Mouse (Mus musculus) megakaryocyte progenitor cell, adult 5-6 weeks (primary cell): Measurements from ENCODE around the gene Rad51b. TPM values are rescaled to one million over a fixed set of nuclear protein-coding genes. Genes with fewer than 3 reads are reported as not detected.

ENCODE experiments used
- ATAC-seq: replicated peaks from 2 replicates; pipeline ENCODE4 v1.8.0; 2016; ENCODE audit warnings: mild to moderate bottlenecking, moderate TSS enrichment, inconsistent platforms; ENCODE audit not compliant: poor library complexity
- total RNA-seq, 2 experiments: library from RNA; stranded (forward) in 1 of 2; stranded (reverse) in 1 of 2; fragments of 157-497, 149-512 nt in 1 of 2; fragments of 200-1000 nt in 1 of 2; gene quantifications; 2 replicates each; pipeline versions ENCODE4 v1.2.3 to v1.2.4; 2015 to 2017

The Rad51b gene
- total RNA-seq, 2 experiments from 2014 or later = 15.7 to 19.5 TPM

GRCm38 (mm10) chr12:79476413-79477046 is 179.4 kb downstream of the Rad51b start:
- ATAC-seq = no peak

DNA sequence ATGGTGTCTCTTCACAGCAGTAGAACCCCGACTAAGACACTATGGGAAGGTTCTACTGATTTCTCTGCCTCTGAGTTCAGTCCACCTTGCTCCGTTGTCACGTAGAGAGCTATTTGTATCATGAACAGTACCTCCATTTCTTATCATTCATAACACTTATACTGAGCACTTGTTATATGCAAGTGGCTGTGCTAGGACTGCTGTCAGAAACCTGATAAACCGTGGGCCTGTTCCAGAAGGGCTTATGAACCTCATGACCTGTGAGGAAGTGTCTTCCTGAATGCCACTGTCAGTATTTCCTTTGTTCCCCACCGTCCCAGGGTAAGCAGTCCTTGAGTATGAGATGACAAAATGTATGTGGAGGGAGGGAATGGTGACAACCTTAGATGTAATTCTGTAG is 181.7 kb downstream of the Rad51b start:
- no peak for ATAC-seq

- no peak for ATAC-seq
Measured at GRCm38 (mm10) chr12:79485501-79485900, 188.4 kb downstream of the Rad51b start.

DNA sequence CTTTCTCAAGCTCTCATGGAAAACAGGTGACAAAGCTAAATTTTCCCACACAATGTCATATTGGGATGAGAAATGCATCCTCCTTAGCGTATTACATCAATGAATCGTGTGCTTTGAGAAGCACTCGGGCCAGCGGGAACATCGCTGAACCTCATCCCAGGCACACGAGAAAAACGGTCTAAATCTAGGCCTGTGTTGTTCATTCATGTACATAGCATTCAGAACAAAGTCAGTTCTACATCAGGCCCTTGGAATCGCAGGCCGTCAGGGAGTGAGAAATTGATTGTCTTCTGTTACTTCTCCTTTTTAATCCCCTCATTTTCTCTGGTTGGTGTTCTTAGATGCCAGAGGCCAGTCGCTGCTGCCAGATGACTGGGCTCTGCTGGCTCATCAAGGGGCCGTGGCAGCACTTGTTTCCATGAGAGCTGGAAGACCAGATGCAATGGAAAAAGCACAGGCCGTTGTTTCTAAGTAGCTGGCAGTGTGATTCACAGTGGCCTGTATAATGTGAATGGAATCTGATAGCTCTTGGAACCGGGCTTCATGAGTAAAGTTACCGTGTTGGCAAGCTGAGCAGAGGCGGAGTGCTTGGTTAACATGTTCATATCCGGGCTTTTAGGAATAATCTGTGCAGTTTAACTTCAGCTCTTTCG is 191.6 kb downstream of the Rad51b start:
- ATAC-seq = no peak

DNA sequence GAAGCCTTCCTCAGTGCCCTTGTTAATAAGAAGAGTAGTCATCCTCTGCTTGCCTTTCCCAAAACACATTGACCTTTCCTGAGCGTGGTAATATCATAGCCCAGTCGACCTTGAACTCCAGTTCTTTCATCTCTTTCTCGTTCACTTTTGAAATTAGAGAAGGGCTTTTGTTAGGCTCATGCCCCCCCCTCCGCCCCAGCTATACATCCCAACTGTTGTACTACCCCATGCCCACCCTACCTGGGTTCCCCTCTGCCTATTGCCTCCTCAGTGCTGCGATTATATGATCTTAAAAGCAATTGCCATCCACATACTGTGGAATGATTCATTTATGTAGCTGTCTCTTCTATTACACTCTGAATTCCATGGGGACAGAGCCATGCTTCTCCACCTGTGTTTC is 193.5 kb downstream of the Rad51b start:
- ATAC-seq = no peak

- no peak for ATAC-seq
Measured at GRCm38 (mm10) chr12:79492175-79492574, 195.1 kb downstream of the Rad51b start.

DNA sequence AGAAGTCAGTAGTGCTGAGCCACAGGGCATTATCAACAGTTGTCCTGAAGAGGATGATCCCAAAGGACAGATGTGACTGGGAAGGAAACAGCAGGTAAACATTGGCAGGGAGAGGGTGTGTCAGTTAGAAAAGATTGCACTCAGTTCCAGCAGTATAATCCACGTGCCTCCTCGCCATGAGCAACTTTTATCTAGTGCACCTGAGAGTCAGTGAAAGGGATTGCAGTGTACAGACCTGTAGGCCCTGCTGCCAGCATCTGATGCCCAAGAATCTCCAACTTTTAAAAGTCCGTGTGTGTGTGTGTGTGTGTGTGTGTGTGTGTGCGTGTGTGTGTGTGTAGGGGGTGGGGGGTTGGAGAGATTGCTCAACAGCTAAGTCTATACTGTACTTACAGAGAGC is 195.5 kb downstream of the Rad51b start:
- no peak for ATAC-seq

DNA sequence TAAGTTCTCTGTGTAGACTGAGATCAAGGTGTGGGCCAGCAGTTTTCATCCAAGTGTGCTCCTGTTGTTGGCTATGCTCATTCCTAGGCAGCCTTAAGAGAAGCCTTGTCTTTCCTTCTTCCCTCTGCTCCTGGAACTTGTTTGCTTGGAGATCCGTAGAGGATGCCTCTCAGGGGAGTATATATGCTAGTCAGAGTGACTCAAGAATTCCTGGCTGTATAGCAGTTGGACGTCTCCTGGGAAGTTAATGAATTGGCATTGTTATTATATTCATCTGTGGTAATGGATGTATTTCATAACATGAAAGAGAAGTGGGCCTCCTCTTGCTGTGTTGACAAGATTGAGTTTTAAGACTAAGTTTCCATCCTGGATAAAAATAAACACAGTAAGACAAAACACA is 196.4 kb downstream of the Rad51b start:
- ATAC-seq = no peak

- no peak for ATAC-seq
Measured at GRCm38 (mm10) chr12:79498326-79498725, 201.2 kb downstream of the Rad51b start.

GRCm38 (mm10) chr12:79499809-79500208 is 202.7 kb downstream of the Rad51b start:
- no peak for ATAC-seq

GRCm38 (mm10) chr12:79501877-79502276 is 204.8 kb downstream of the Rad51b start:
- peak; percentile 54; the same call in 1 of the 2 replicates for ATAC-seq

- no peak for ATAC-seq
Measured at GRCm38 (mm10) chr12:79502862-79503581, 205.9 kb downstream of the Rad51b start.

DNA sequence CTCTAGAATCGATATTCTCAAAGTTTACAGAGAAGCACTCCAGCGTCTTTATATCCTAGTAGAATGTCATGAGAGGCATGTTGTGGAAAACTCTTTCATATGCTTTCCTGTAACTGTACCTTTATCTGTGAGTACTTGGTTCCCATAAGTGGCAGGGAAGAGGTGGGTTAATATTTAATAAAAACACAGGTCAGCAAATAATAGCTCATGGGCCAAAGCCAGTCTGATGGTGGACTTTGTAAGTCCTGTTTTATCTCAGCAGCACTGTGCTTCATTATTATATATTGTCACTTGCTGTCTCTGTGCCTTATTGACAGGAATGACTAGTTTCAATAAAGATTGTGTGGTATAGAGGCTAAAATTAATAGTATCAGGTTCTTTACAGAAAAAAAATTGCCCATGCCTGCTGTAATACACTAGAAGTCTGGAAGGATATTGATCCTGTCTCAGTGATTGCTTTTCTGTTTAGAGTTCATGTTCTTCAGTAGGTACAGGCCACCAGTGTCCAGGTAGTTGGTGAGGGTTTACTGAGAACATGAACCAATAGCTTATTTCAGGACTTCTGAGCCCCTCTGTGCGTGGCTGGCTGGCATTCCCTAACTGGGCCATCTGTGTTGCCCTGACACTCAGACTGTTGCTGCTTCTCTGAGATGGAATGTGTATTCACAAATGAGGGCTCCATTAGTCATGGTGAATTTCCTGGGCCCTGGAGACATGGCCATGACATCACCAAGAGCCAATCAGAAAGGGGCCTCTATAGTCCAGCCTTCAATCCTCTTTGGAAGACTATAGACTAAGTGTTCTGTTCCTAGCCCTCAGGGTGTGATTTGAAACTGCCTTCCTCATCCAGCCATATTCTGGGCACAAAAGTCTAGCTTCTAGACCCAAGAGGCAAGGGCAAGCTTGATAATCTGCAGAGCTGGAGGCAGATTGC is 206.8 kb downstream of the Rad51b start:
- ATAC-seq = no peak

- no peak for ATAC-seq
Measured at GRCm38 (mm10) chr12:79504641-79505040, 207.6 kb downstream of the Rad51b start.

GRCm38 (mm10) chr12:79506421-79506820 is 209.3 kb downstream of the Rad51b start:
- no peak for ATAC-seq

- no peak for ATAC-seq
Measured at GRCm38 (mm10) chr12:79507141-79507681, 210.1 kb downstream of the Rad51b start.

GRCm38 (mm10) chr12:79511454-79512204 is 214.5 kb downstream of the Rad51b start:
- ATAC-seq = no peak

DNA sequence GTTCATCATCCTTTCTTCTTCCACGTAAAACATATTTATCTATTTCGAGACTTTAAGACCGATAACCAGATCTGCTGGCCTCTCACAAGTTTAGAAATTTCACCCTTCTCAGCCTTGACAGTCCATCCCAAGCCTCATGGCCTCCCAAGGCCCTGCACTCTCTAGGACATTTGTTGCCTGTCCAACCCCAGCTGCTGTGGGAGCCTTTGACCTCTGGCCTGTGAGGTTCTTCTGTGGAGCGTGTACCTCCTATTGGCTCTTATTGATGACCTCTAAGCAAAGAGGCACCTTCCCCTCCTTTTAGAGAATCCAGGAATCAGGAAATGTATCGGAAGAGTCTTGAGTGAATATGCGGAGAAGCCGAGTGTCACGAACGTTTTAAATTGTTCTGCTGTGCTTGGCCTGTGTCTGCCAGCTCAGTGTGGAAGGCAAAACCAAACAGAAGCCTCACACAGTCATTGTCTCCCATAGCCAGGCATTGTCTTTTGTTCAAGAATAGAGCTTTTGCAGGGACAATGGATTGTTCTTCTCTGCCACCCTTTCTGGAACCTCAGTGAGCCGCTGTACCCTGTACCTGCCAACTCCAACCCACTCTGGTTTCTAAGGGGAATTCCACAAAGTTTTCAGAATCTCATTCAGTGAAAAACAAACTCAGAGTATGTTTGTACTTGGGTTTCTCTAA is 215.3 kb downstream of the Rad51b start:
- no peak for ATAC-seq

DNA sequence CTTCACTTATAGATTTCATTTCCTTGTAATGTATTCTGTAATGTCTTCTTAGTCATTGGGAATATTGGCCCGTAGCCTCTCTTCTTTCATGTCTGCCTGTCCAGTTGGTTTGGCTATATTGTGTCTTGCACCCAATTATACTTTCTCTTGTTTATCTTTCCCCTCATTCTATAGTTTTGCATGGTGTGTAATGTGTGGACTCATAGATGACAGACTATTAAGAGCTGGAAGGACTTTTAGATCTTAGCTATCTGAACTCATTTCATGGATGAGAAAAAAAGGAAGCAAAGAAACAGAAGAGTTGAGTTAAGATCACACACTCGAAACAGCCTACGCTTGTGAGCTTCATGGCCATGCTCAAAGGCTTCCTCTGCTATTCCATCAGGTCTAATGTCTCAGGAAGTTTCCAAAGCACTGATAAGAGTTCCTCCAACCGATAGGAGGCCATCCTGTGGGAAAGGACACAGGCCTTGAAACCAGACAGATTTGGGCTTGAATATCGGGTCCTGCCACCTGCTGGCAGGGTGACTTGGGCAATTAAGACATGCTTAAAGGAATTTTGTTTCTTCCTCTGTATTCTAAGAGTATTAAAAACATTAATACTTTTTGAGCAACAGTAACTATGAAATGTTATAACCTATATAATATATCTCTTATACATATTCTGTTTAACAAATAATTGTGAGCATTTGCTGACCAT is 216.1 kb downstream of the Rad51b start:
- ATAC-seq = no peak
